Mouse (Mus musculus) C2C12 (cell line): ENCODE data around the gene Rhof.

Experiments
- CEBPB ChIP-seq: IDR thresholded peaks from one replicate; pipeline ENCODE4 v1.6.1; 2011; ENCODE audit warnings: low read depth, mild to moderate bottlenecking, control low read depth, moderate library complexity
- CTCF ChIP-seq: IDR thresholded peaks from one replicate; pipeline ENCODE4 v1.5.1; 2011; ENCODE audit not compliant: control insufficient read depth, insufficient read depth, insufficient read length
- FOSL1 ChIP-seq: IDR thresholded peaks from one replicate; pipeline ENCODE4 v1.8.0; 2011; ENCODE audit warnings: mild to moderate bottlenecking, low read length; ENCODE audit not compliant: poor library complexity, insufficient read depth, severe bottlenecking
- MAX ChIP-seq: IDR thresholded peaks from one replicate; pipeline ENCODE4 v1.6.1; 2011; ENCODE audit warnings: mild to moderate bottlenecking, control low read depth
- MYOD1 ChIP-seq: IDR thresholded peaks from one replicate; pipeline ENCODE4 v1.6.1; 2011; ENCODE audit warnings: low read depth; ENCODE audit not compliant: control insufficient read depth, insufficient read length
- MYOG ChIP-seq: IDR thresholded peaks from one replicate; pipeline ENCODE4 v1.6.1; 2011; ENCODE audit not compliant: control insufficient read depth, insufficient read length; ENCODE audit errors: extremely low read depth
- USF1 ChIP-seq: IDR thresholded peaks from one replicate; pipeline ENCODE4 v1.6.1; 2011; ENCODE audit warnings: low read depth, mild to moderate bottlenecking, control low read depth, moderate library complexity

DNA sequence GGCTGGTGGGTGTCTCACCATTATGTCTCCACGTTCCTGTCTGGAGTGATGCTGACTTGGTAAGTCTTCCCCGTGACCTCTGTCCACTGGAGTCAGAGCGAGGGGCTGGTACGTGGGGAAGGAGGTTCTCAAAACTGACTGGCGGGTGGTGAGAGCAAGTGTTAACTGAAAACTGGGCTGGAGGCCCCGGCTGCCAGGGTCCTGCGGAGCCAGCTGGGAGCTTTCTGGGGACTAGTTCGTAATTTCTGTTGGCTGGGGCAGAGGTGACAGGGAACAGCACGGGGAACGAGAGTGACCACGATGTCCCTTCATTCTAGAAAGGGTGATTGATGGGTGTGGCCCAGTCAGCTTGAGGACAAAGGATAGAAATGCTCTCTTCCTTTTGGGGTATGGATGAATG lies 18.4 kb downstream of the Rhof start:
- TF ChIP-seq MYOD1 (no peak), CTCF (no peak), FOSL1 (no peak), CEBPB (no peak), USF1 (no peak), MYOG (no peak), MAX (no peak)
